Mouse (Mus musculus) testis, adult 2 months (tissue): ENCODE data around the gene 2210016L21Rik.

Experiments used
- CTCF ChIP-seq: fragments of 200-500 bp; IDR thresholded peaks from 2 replicates; pipeline ENCODE4 v1.5.1; 2012; ENCODE audit warnings: low read depth, mild to moderate bottlenecking, inconsistent platforms, low read length, moderate library complexity; ENCODE audit not compliant: control insufficient read depth, insufficient read depth, insufficient replicate concordance
- POLR2A ChIP-seq: fragments of 200-500 bp; IDR thresholded peaks from 2 replicates; pipeline ENCODE4 v1.6.1; 2012; ENCODE audit warnings: low read depth, mild to moderate bottlenecking, inconsistent platforms, low read length, moderate library complexity; ENCODE audit not compliant: control insufficient read depth

DNA sequence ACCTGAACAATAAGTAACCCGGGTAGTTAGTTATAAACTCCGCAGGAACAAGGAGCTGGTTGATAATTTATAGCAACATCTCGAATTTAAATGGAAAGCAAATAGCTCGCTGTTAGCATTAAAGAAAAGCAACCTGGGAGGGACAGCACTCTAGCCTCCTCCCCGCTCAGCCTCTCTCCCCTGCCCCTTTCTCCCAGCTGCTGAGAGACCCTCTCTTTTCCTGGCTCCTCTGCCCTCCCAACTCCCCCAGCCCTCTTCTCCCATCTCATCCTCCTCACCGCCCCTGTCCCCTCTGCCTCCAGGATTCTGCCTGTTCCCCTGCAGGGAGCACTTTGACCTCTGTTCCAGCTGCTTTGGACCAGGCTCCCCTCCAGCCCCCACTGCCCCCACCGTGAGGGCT is 26.7 kb downstream of the 2210016L21Rik start:
- no peak for TF ChIP-seq CTCF
- no peak for TF ChIP-seq POLR2A
